Mouse (Mus musculus): ENCODE measurements around the gene Mars2.

DNA sequence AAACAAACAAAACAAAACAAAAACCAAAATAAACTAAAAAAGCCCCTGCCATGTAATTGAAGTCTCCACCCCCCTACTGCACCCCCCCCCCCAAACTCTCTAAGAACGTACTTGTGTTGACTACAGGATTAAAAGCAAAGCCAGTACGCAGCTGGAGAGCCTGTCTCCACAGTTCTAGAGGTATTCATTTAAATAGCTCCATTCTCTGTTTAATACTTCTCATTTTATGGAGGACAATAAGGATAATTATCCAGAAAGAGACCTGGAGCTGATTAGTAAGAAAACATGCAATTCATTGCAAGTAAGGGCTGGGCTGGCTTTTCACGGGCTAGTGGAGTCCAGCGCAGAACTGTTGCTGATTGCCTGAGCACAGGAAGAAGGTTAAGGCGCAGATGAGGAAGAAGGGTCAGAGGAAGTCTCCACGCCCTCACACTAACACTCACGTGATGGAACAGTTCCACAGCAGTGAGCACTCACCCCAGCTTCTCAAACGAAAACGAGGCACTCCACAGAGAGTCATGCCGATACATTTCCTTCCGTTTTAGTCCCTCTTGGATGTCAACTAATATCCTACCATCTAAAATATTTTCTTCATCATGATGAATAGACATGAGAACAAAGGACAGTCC, 21.7 kb upstream of the Mars2 start:
- TF ChIP-seq CTCF (IDR thresholded peaks at IDR 0.05; ENCODE audit: low read depth) = no peak
- TF ChIP-seq EP300 (IDR thresholded peaks at IDR 0.05; ENCODE audit: low read depth) = no peak
